Mouse (Mus musculus): ENCODE data around the gene Olfr1446. TPM values are rescaled to one million over a fixed set of nuclear protein-coding genes. Genes with fewer than 3 reads are reported as not detected.

Olfr1446 gene
- polyA plus RNA-seq (2012; fragmentation: generic; extraction: Trizol), result not detected
- long read RNA-seq, experiment 1, result 0 reads
- long read RNA-seq, experiment 2, result 0 reads

DNA sequence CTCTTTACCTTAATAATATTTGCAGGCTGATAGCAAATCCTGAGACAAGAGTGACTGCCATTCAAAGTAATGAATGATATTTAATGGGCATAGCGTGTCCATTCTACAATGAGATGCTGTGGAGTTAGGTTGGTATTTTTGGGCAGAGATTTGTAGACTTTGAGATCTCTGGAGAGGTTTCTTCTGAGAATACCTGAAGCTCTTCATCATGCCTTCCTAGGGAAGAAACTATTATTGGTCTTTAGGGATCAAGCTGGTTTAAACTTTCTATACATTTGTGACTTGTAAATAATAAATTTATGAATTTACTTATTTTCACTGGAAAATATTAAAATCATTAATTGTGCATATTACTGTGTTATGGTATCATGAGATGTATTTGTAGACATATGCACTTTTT lies at the start of gene Olfr1446:
Olfr1446 (minus strand) TSS at position 101 of the 400 bp plus-strand sequence.
- no peaks in the 10 kb centered on the region for H3K79me3 ChIP-seq (ENCODE audit: low read depth)
- no peaks in the 10 kb centered on the region for H3K27me3 ChIP-seq (ENCODE audit: control insufficient read depth, insufficient read depth, insufficient read length)
- H3ac ChIP-seq (ENCODE audit: control insufficient read depth, insufficient read length, low read depth), result no peak within 1 kb of the TSS
- H3K79me2 ChIP-seq (ENCODE audit: control insufficient read depth, insufficient read depth), result no peaks in the 10 kb centered on the region
- no peaks in the 10 kb centered on the region for H3K36me3 ChIP-seq (ENCODE audit: control insufficient read depth, insufficient read depth)
- TF ChIP-seq FOSL1 (IDR thresholded peaks at IDR 0.05; ENCODE audit: insufficient read depth, low read length, poor library complexity, severe bottlenecking) (no peak), CTCF (IDR thresholded peaks at IDR 0.05; ENCODE audit: control insufficient read depth, insufficient read depth, insufficient read length) (no peak), USF1 (IDR thresholded peaks at IDR 0.05; ENCODE audit: low read depth) (no peak), MYOD1 (IDR thresholded peaks at IDR 0.05; ENCODE audit: control insufficient read depth, insufficient read length, low read depth) (no peak), CEBPB (IDR thresholded peaks at IDR 0.05; ENCODE audit: low read depth) (no peak), MAX (IDR thresholded peaks at IDR 0.05) (no peak), MYOG (IDR thresholded peaks at IDR 0.05; ENCODE audit: control insufficient read depth, extremely low read depth, insufficient read length) (no peak)
- no peak within 1 kb of the TSS for H3K4me3 ChIP-seq (ENCODE audit: insufficient read depth, poor library complexity, severe bottlenecking)

DNA sequence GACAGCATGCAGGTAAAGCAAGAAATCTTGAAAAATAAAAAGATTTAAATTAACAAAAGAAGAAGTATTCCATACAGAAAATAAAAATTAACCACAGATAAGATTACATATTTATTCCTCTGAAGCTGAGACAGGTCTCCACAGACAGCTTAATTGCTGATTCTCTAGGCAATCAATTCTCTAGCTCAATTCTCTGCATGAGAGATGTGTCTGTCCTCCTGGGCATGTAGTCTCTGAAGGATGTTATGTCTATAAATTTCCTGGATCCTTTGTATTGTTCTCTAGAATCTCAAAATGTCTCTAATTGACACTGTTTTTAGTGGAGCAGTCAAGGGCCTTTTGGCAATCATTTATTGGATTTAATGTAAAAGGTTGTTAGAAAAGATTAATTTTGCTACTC lies 37.2 kb upstream of the Olfr1446 start, which contains the start of gene Olfr1449:
Olfr1449 (plus strand) TSS at position 301 of the 400 bp plus-strand sequence.
- Histone ChIP-seq H3K79me3 (ENCODE audit: low read depth) (no peaks in the 10 kb centered on the region), H3K36me3 (ENCODE audit: control insufficient read depth, insufficient read depth) (no peaks in the 10 kb centered on the region), H3ac (ENCODE audit: control insufficient read depth, insufficient read length, low read depth) (no peak within 1 kb of the TSS), H3K79me2 (ENCODE audit: control insufficient read depth, insufficient read depth) (no peaks in the 10 kb centered on the region), H3K27me3 (ENCODE audit: control insufficient read depth, insufficient read depth, insufficient read length) (no peaks in the 10 kb centered on the region), H3K4me3 (ENCODE audit: insufficient read depth, poor library complexity, severe bottlenecking) (no peak within 1 kb of the TSS)
- TF ChIP-seq MYOG (IDR thresholded peaks at IDR 0.05; ENCODE audit: control insufficient read depth, extremely low read depth, insufficient read length) (no peak), CEBPB (IDR thresholded peaks at IDR 0.05; ENCODE audit: low read depth) (no peak), MAX (IDR thresholded peaks at IDR 0.05) (no peak), CTCF (IDR thresholded peaks at IDR 0.05; ENCODE audit: control insufficient read depth, insufficient read depth, insufficient read length) (no peak), USF1 (IDR thresholded peaks at IDR 0.05; ENCODE audit: low read depth) (no peak), FOSL1 (IDR thresholded peaks at IDR 0.05; ENCODE audit: insufficient read depth, low read length, poor library complexity, severe bottlenecking) (no peak)

DNA sequence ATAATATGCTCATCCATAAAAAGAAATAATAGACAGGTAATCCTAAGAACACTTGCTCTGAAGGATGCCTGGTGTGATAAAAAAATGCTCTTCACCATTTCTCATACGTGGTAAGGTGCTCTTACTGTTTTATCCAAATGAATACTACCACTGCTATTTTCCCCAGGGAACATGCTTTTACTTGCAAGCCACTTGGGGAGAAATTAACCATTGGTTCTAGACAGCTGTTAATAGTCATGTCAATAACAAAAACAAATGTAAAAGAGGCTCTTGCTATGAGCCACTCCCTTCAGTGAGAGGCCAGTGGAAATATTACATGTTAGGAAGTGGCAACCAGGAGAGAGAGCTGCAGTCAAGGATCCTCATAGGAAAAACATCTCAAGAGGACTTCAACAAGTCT lies 31.0 kb upstream of the Olfr1446 start, which contains the start of gene Olfr1448:
Olfr1448 (minus strand) TSS at position 101 of the 400 bp plus-strand sequence.
- no peak within 1 kb of the TSS for H3K4me3 ChIP-seq (ENCODE audit: insufficient read depth, poor library complexity, severe bottlenecking)

DNA sequence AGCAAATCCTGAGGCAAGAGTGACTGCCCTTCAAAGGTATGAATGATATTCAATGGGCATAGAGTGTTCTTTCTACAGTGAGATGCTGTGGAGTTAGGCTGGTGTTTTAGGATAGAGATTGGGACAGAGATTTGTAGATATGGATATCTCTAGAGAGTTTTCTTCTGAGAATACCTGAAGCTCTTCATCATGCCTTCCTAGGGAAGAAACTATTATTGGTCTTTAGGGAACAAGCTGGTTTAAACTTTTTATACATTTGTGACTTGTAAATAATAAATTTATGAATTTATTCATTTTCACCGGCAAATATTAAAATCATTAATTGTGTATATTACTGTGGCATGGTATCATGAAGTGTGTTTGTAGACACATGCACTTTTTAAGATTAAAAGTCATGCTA lies 10.3 kb upstream of the Olfr1446 start, which contains the start of gene Olfr1447:
Olfr1447 (minus strand) TSS at position 101 of the 400 bp plus-strand sequence.
- H3K4me3 ChIP-seq (ENCODE audit: insufficient read depth, poor library complexity, severe bottlenecking), result no peak within 1 kb of the TSS
- H3K27me3 ChIP-seq (ENCODE audit: control insufficient read depth, insufficient read depth, insufficient read length), result no peaks in the 10 kb centered on the region
- H3ac ChIP-seq (ENCODE audit: control insufficient read depth, insufficient read length, low read depth), result no peak within 1 kb of the TSS
- no peaks in the 10 kb centered on the region for H3K79me2 ChIP-seq (ENCODE audit: control insufficient read depth, insufficient read depth)
- H3K79me3 ChIP-seq (ENCODE audit: low read depth), result no peaks in the 10 kb centered on the region
- no peaks in the 10 kb centered on the region for H3K36me3 ChIP-seq (ENCODE audit: control insufficient read depth, insufficient read depth)
- no peak for TF ChIP-seq MAX (IDR thresholded peaks at IDR 0.05)
- TF ChIP-seq MYOG (IDR thresholded peaks at IDR 0.05; ENCODE audit: control insufficient read depth, extremely low read depth, insufficient read length), result no peak
- TF ChIP-seq CTCF (IDR thresholded peaks at IDR 0.05; ENCODE audit: control insufficient read depth, insufficient read depth, insufficient read length), result no peak
- no peak for TF ChIP-seq CEBPB (IDR thresholded peaks at IDR 0.05; ENCODE audit: low read depth)
- TF ChIP-seq USF1 (IDR thresholded peaks at IDR 0.05; ENCODE audit: low read depth), result no peak
- TF ChIP-seq MYOD1 (IDR thresholded peaks at IDR 0.05; ENCODE audit: control insufficient read depth, insufficient read length, low read depth), result no peak
- TF ChIP-seq FOSL1 (IDR thresholded peaks at IDR 0.05; ENCODE audit: insufficient read depth, low read length, poor library complexity, severe bottlenecking), result no peak

More for the DNA sequence above, 31.0 kb upstream of the Olfr1446 start, which contains the start of gene Olfr1448:
- no peaks in the 10 kb centered on the region for H3K36me3 ChIP-seq (ENCODE audit: control insufficient read depth, insufficient read depth)
- no peak for TF ChIP-seq MYOG (IDR thresholded peaks at IDR 0.05; ENCODE audit: control insufficient read depth, extremely low read depth, insufficient read length)
- H3K79me3 ChIP-seq (ENCODE audit: low read depth), result no peaks in the 10 kb centered on the region
- no peak within 1 kb of the TSS for H3ac ChIP-seq (ENCODE audit: control insufficient read depth, insufficient read length, low read depth)
- H3K79me2 ChIP-seq (ENCODE audit: control insufficient read depth, insufficient read depth), result no peaks in the 10 kb centered on the region
- no peaks in the 10 kb centered on the region for H3K27me3 ChIP-seq (ENCODE audit: control insufficient read depth, insufficient read depth, insufficient read length)

DNA sequence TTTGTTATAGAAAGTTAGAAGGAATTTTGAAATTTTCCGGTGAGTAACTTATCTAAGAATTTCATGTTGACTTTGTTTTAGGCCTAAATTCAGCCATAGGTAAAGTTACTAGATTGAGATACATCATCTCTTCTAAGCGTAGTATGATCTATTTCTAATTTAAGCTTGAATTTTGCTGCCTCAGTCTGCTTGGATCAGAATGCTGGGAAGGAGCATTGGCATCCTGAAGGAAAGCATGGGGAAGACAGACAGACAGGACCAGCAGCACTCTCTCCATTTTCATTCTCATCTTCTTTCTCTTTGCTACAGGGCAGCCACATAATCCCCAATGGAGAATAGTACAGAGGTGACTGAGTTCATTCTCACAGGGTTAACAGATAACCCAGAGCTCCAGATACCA lies 9.8 kb downstream of the Olfr1446 start, which contains the start of gene Olfr1445:
Olfr1445 (plus strand) TSS at position 301 of the 400 bp plus-strand sequence.
- H3ac ChIP-seq (ENCODE audit: control insufficient read depth, insufficient read length, low read depth), result no peak within 1 kb of the TSS
- TF ChIP-seq CTCF (IDR thresholded peaks at IDR 0.05; ENCODE audit: control insufficient read depth, insufficient read depth, insufficient read length), result no peak
- no peak for TF ChIP-seq MYOG (IDR thresholded peaks at IDR 0.05; ENCODE audit: control insufficient read depth, extremely low read depth, insufficient read length)
- TF ChIP-seq FOSL1 (IDR thresholded peaks at IDR 0.05; ENCODE audit: insufficient read depth, low read length, poor library complexity, severe bottlenecking), result no peak
- no peak for TF ChIP-seq MAX (IDR thresholded peaks at IDR 0.05)
- no peak for TF ChIP-seq USF1 (IDR thresholded peaks at IDR 0.05; ENCODE audit: low read depth)
- TF ChIP-seq CEBPB (IDR thresholded peaks at IDR 0.05; ENCODE audit: low read depth), result no peak
- no peak for TF ChIP-seq MYOD1 (IDR thresholded peaks at IDR 0.05; ENCODE audit: control insufficient read depth, insufficient read length, low read depth)
- no peak within 1 kb of the TSS for H3K4me3 ChIP-seq (ENCODE audit: insufficient read depth, poor library complexity, severe bottlenecking)
- H3K36me3 ChIP-seq (ENCODE audit: control insufficient read depth, insufficient read depth), result no peaks in the 10 kb centered on the region
- no peaks in the 10 kb centered on the region for H3K79me2 ChIP-seq (ENCODE audit: control insufficient read depth, insufficient read depth)
- no peaks in the 10 kb centered on the region for H3K27me3 ChIP-seq (ENCODE audit: control insufficient read depth, insufficient read depth, insufficient read length)
- H3K79me3 ChIP-seq (ENCODE audit: low read depth), result no peaks in the 10 kb centered on the region

DNA sequence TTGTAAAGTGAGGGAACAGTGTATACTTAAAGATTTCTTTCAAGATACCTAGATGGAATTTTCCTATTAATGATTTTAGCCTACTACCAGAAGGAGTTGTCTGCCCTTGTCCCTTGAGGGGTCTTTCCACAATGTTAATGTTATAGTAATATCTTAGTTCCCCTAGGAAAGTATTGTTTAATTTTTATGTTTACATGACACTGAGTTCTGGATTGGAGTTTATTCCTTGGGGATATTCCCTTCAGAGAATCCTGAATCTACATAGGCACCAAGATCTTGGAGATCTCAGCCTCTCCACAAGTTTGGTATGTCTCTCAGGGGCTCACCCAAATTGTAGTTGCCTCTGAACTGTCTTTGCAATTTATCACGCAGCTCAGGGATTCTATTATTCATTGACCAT lies 36.3 kb downstream of the Olfr1446 start, which contains the start of gene Olfr1444:
Olfr1444 (plus strand) TSS at position 301 of the 400 bp plus-strand sequence.
- Histone ChIP-seq H3ac (ENCODE audit: control insufficient read depth, insufficient read length, low read depth) (no peak within 1 kb of the TSS), H3K27me3 (ENCODE audit: control insufficient read depth, insufficient read depth, insufficient read length) (no peaks in the 10 kb centered on the region), H3K4me3 (ENCODE audit: insufficient read depth, poor library complexity, severe bottlenecking) (no peak within 1 kb of the TSS), H3K36me3 (ENCODE audit: control insufficient read depth, insufficient read depth) (no peaks in the 10 kb centered on the region), H3K79me3 (ENCODE audit: low read depth) (no peaks in the 10 kb centered on the region), H3K79me2 (ENCODE audit: control insufficient read depth, insufficient read depth) (no peaks in the 10 kb centered on the region)
- no peak for TF ChIP-seq MYOG (IDR thresholded peaks at IDR 0.05; ENCODE audit: control insufficient read depth, extremely low read depth, insufficient read length)
- no peak for TF ChIP-seq MAX (IDR thresholded peaks at IDR 0.05)
